Mouse (Mus musculus) heart, adult 2 months (tissue): Measurements from ENCODE around the gene Ctnna3.

Experiments
- CTCF ChIP-seq: fragments of 200-600 bp; IDR thresholded peaks from 2 replicates; pipeline ENCODE4 v1.8.1; 2022; ENCODE audit warnings: antibody characterized with exemption, mild to moderate bottlenecking, moderate library complexity
- EP300 ChIP-seq: fragments of 200-500 bp; IDR thresholded peaks from 2 replicates; pipeline ENCODE4 v1.6.1; 2011; ENCODE audit warnings: low read depth, low read length, control low read depth; ENCODE audit not compliant: insufficient read depth
- POLR2A ChIP-seq: fragments of 200-500 bp; IDR thresholded peaks from 2 replicates; pipeline ENCODE4 v1.6.1; 2011; ENCODE audit warnings: mild to moderate bottlenecking, low read depth, low read length, control low read depth; ENCODE audit not compliant: insufficient read depth

DNA sequence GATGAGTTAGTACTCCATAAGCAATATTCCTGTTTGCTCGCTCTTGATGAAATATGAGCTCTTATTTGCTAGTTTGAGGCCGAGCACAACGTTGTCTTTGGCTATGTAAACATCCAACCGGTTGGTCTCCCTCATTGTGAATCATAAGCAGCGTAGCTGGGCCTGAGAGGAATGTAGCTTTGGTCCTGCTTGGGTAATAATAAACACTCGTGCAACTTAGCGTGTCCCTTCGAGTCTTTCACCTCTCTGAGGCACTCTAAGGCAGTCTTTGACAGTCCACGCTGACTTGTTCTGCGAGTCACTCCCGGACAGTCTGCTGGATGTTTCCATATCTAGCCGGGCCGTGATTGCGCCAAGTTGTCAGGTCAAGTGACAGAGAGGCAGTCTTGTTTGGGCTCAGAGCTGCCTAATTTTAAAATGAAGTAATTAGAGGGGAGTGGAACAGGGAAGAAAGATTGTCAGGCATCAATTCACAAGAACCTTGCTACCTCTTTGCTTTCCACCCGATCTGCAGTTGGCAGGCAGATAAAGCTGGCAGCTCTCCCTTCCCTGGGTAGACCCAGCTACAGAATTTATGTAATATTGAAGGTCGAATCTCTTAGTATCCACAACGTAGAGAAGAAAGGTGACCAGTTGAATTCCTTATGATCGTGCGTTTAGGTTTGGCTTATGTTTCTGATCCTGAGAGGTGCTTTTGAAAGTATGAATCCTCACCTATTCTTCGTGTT lies 355.1 kb downstream of the Ctnna3 start:
- TF ChIP-seq CTCF (no peak), POLR2A (no peak), EP300 (no peak)
